Mouse (Mus musculus): ENCODE data around the gene Pes1. TPM values are rescaled to one million over a fixed set of nuclear protein-coding genes. Genes with fewer than 3 reads are reported as not detected.
"Not testable (repeated sequence)": the region's sequence is repeated elsewhere in the genome, so short reads cannot be mapped to it uniquely, and the experiment has no call there.

Pes1 gene
- total RNA-seq, 4 experiments from 2014 or later = 53.4 to 60.5 (median 55.8) TPM

- DNase-seq = no peak
These were observed 48.8 kb downstream of the Pes1 start for GRCm38 (mm10) chr11:4012616-4013015.

GRCm38 (mm10) chr11:4015796-4016195 is 52.0 kb downstream of the Pes1 start:
- not testable (repeated sequence) for DNase-seq

GRCm38 (mm10) chr11:4022111-4022510 is 58.3 kb downstream of the Pes1 start:
- not testable (repeated sequence) for DNase-seq

GRCm38 (mm10) chr11:4023321-4023720 is 59.5 kb downstream of the Pes1 start:
- DNase-seq = no peak

GRCm38 (mm10) chr11:4027066-4027465 is 63.3 kb downstream of the Pes1 start:
- DNase-seq = no peak

GRCm38 (mm10) chr11:4027561-4028334 is 64.0 kb downstream of the Pes1 start:
- DNase-seq = no peak

- DNase-seq = no peak
These were observed 65.6 kb downstream of the Pes1 start for GRCm38 (mm10) chr11:4029343-4029742.

Other genes with a start within 250 kb of the Pes1 start
- 1 to 10 TPM; 2.1 to 7.4 (median 3.7) TPM for gene Osbp2, start 100.1 kb upstream of the Pes1 start, total RNA-seq (2022)
- under 1 TPM; 0.56 to 0.81 (median 0.70) TPM for gene 4921536K21Rik, start 68.9 kb upstream of the Pes1 start, total RNA-seq (2022)
- 1 to 10 TPM; 4.7 to 9.3 (median 6.6) TPM for gene Dusp18, start 68.7 kb upstream of the Pes1 start, total RNA-seq (2022)
- 10 to 100 TPM in 2 of 4 experiments, 1 to 10 TPM in 2; 5.9 to 15.5 (median 10.2) TPM for gene Slc35e4, start 49.3 kb upstream of the Pes1 start, total RNA-seq (2022)
- gene Tcn2, start 31.8 kb upstream of the Pes1 start, total RNA-seq (2022) = 100 to 1,000 TPM; 129 to 145 (median 137) TPM
- gene 4930556J24Rik, start 12.8 kb downstream of the Pes1 start, total RNA-seq (2022) = not detected
- gene Gal3st1, start 19.7 kb downstream of the Pes1 start, total RNA-seq (2022) = under 1 TPM in 3 of 4 experiments, not detected in 1; 0.15 to 0.19 (median 0.18) TPM
- gene Sec14l4, start 67.5 kb downstream of the Pes1 start, total RNA-seq (2022) = 1 to 10 TPM in 2 of 4 experiments, under 1 TPM in 1, not detected in 1; 0.59 to 5.1 (median 3.8) TPM
- gene Sec14l3, start 100.9 kb downstream of the Pes1 start, total RNA-seq (2022) = under 1 TPM in 1 of 4 experiments, not detected in 3; 0.34 TPM
- 10 to 100 TPM; 17.5 to 21.4 (median 18.9) TPM for gene Mtfp1, start 131.5 kb downstream of the Pes1 start, total RNA-seq (2022)
- 1 to 10 TPM; 2.0 to 3.3 (median 2.4) TPM for gene Sec14l2, start 159.4 kb downstream of the Pes1 start, total RNA-seq (2022)
- 10 to 100 TPM; 28.2 to 38.2 (median 33.1) TPM for gene Rnf215, start 171.2 kb downstream of the Pes1 start, total RNA-seq (2022)
- gene Ccdc157, start 196.3 kb downstream of the Pes1 start, total RNA-seq (2022) = 10 to 100 TPM; 11.8 to 22.5 (median 15.3) TPM
- gene Sf3a1, start 196.4 kb downstream of the Pes1 start, total RNA-seq (2022) = 10 to 100 TPM; 40.4 to 61.5 (median 48.4) TPM
- 10 to 100 TPM; 18.6 to 24.7 (median 21.9) TPM for gene Tbc1d10a, start 222.8 kb downstream of the Pes1 start, total RNA-seq (2022)

Data from adrenal gland, adult 8-10 months (tissue).